Mouse (Mus musculus): ENCODE data around the gene Sik3. TPM values are rescaled to one million over a fixed set of nuclear protein-coding genes. Genes with fewer than 3 reads are reported as not detected.

Sik3 gene
- polyA plus RNA-seq, 1 experiment from 2014 or later, result 9.6 TPM

- ATAC-seq (replicated peaks; ENCODE audit: low FRiP score, low TSS enrichment, low read depth) (no peak), DNase-seq (ENCODE audit: low spot score) (no peak)
- no peak overlapping the region for H3K4me2 ChIP-seq (ENCODE audit: low read length)
- H3K4me1 ChIP-seq (replicated peaks; ENCODE audit: control insufficient read depth, insufficient read depth, low read length), result no peaks in the 10 kb centered on the region
- H3K27me3 ChIP-seq (replicated peaks; ENCODE audit: control insufficient read depth, insufficient read depth, low read length), result no peaks in the 10 kb centered on the region
- 76% methylated on average over 9 of the region's 9 CpGs for WGBS
- no peak overlapping the region for H3K27ac ChIP-seq (ENCODE audit: low read depth)
- H3K4me3 ChIP-seq (ENCODE audit: low read depth, low read length), result no peak overlapping the region
- peaks cover 58% of the 10 kb centered on the region for H3K36me3 ChIP-seq (ENCODE audit: control insufficient read depth, insufficient read depth, low read length)
- no peaks in the 10 kb centered on the region for H3K9me3 ChIP-seq (ENCODE audit: control insufficient read depth, low read length)
- H3K9ac ChIP-seq (ENCODE audit: low read length), result no peak overlapping the region
Measured at GRCm38 (mm10) chr9:46218176-46218575, 205.6 kb downstream of the Sik3 start.

- ATAC-seq (replicated peaks; ENCODE audit: low FRiP score, low TSS enrichment, low read depth) (no peak), DNase-seq (ENCODE audit: low spot score) (no peak)
- Histone ChIP-seq H3K9me3 (ENCODE audit: control insufficient read depth, low read length) (no peaks in the 10 kb centered on the region), H3K4me3 (ENCODE audit: low read depth, low read length) (no peak overlapping the region), H3K9ac (ENCODE audit: low read length) (no peak overlapping the region), H3K36me3 (ENCODE audit: control insufficient read depth, insufficient read depth, low read length) (peaks cover 44% of the 10 kb centered on the region), H3K4me2 (ENCODE audit: low read length) (no peak overlapping the region), H3K27ac (ENCODE audit: low read depth) (no peak overlapping the region), H3K27me3 (replicated peaks; ENCODE audit: control insufficient read depth, insufficient read depth, low read length) (no peaks in the 10 kb centered on the region), H3K4me1 (replicated peaks; ENCODE audit: control insufficient read depth, insufficient read depth, low read length) (no peaks in the 10 kb centered on the region)
- 85% methylated on average over 6 of the region's 6 CpGs for WGBS
Measured at GRCm38 (mm10) chr9:46223090-46223489, 210.5 kb downstream of the Sik3 start.

GRCm38 (mm10) chr9:46224101-46224500 is 211.5 kb downstream of the Sik3 start:
- 71% methylated on average over 3 of the region's 3 CpGs for WGBS
- Histone ChIP-seq H3K27me3 (replicated peaks; ENCODE audit: control insufficient read depth, insufficient read depth, low read length) (no peaks in the 10 kb centered on the region), H3K4me1 (replicated peaks; ENCODE audit: control insufficient read depth, insufficient read depth, low read length) (no peaks in the 10 kb centered on the region), H3K4me3 (ENCODE audit: low read depth, low read length) (no peak overlapping the region), H3K9me3 (ENCODE audit: control insufficient read depth, low read length) (no peaks in the 10 kb centered on the region), H3K4me2 (ENCODE audit: low read length) (no peak overlapping the region), H3K9ac (ENCODE audit: low read length) (no peak overlapping the region), H3K36me3 (ENCODE audit: control insufficient read depth, insufficient read depth, low read length) (peaks cover 42% of the 10 kb centered on the region), H3K27ac (ENCODE audit: low read depth) (no peak overlapping the region)
- ATAC-seq (replicated peaks; ENCODE audit: low FRiP score, low TSS enrichment, low read depth) (no peak), DNase-seq (ENCODE audit: low spot score) (no peak)

GRCm38 (mm10) chr9:46224945-46225660 is 212.5 kb downstream of the Sik3 start:
- 0 out of 2 replicates have a peak, but pooled peaks cover under 1% of the 10 kb centered on the region for H3K4me1 ChIP-seq (replicated peaks; ENCODE audit: control insufficient read depth, insufficient read depth, low read length)
- DNase-seq (ENCODE audit: low spot score) (no peak), ATAC-seq (replicated peaks; ENCODE audit: low FRiP score, low TSS enrichment, low read depth) (no peak)
- no peak overlapping the region for H3K27ac ChIP-seq (ENCODE audit: low read depth)
- no peak overlapping the region for H3K4me3 ChIP-seq (ENCODE audit: low read depth, low read length)
- no peaks in the 10 kb centered on the region for H3K27me3 ChIP-seq (replicated peaks; ENCODE audit: control insufficient read depth, insufficient read depth, low read length)
- no peak overlapping the region for H3K4me2 ChIP-seq (ENCODE audit: low read length)
- H3K9ac ChIP-seq (ENCODE audit: low read length), result no peak overlapping the region
- H3K36me3 ChIP-seq (ENCODE audit: control insufficient read depth, insufficient read depth, low read length), result peaks cover 32% of the 10 kb centered on the region
- WGBS, result 61% methylated on average over 5 of the region's 5 CpGs
- no peaks in the 10 kb centered on the region for H3K9me3 ChIP-seq (ENCODE audit: control insufficient read depth, low read length)

GRCm38 (mm10) chr9:46227064-46227614 is 214.5 kb downstream of the Sik3 start:
- no peak overlapping the region for H3K9ac ChIP-seq (ENCODE audit: low read length)
- H3K9me3 ChIP-seq (ENCODE audit: control insufficient read depth, low read length), result no peaks in the 10 kb centered on the region
- H3K27me3 ChIP-seq (replicated peaks; ENCODE audit: control insufficient read depth, insufficient read depth, low read length), result no peaks in the 10 kb centered on the region
- no peak for DNase-seq (ENCODE audit: low spot score)
- peaks cover 13% of the 10 kb centered on the region for H3K36me3 ChIP-seq (ENCODE audit: control insufficient read depth, insufficient read depth, low read length)
- H3K27ac ChIP-seq (ENCODE audit: low read depth), result no peak overlapping the region
- WGBS, result 80% methylated on average over 3 of the region's 3 CpGs
- no peak overlapping the region for H3K4me2 ChIP-seq (ENCODE audit: low read length)
- 0 out of 2 replicates have a peak, but pooled peaks cover 7% of the 10 kb centered on the region for H3K4me1 ChIP-seq (replicated peaks; ENCODE audit: control insufficient read depth, insufficient read depth, low read length)
- no peak for ATAC-seq (replicated peaks; ENCODE audit: low FRiP score, low TSS enrichment, low read depth)
- no peak overlapping the region for H3K4me3 ChIP-seq (ENCODE audit: low read depth, low read length)

GRCm38 (mm10) chr9:46228491-46228890 is 215.9 kb downstream of the Sik3 start, which contains the start of gene Apoa1:
Apoa1 (plus strand) TSS chr9:46228580.
- 0 out of 2 replicates have a peak, but pooled peaks cover 7% of the 10 kb centered on the region for H3K4me1 ChIP-seq (replicated peaks; ENCODE audit: control insufficient read depth, insufficient read depth, low read length)
- H3K4me3 ChIP-seq (ENCODE audit: low read depth, low read length), result no peak within 1 kb of the TSS
- H3K9me3 ChIP-seq (ENCODE audit: control insufficient read depth, low read length), result no peaks in the 10 kb centered on the region
- DNase-seq (ENCODE audit: low spot score) (no peak), ATAC-seq (replicated peaks; ENCODE audit: low FRiP score, low TSS enrichment, low read depth) (no peak)
- peak within 1 kb of the TSS; percentile 89; the same call in 1 of the 2 replicates for H3K4me2 ChIP-seq (ENCODE audit: low read length)
- 41% methylated on average over 9 of the region's 9 CpGs for WGBS
- no peak within 1 kb of the TSS for H3K27ac ChIP-seq (ENCODE audit: low read depth)
- no peaks in the 10 kb centered on the region for H3K27me3 ChIP-seq (replicated peaks; ENCODE audit: control insufficient read depth, insufficient read depth, low read length)
- H3K36me3 ChIP-seq (ENCODE audit: control insufficient read depth, insufficient read depth, low read length), result 0 out of 2 replicates have a peak, but pooled peaks cover 5% of the 10 kb centered on the region
- no peak within 1 kb of the TSS for H3K9ac ChIP-seq (ENCODE audit: low read length)

GRCm38 (mm10) chr9:46229573-46230449 is 217.2 kb downstream of the Sik3 start:
- Histone ChIP-seq H3K9ac (ENCODE audit: low read length) (peak overlapping the region; percentile 50), H3K27ac (ENCODE audit: low read depth) (peak overlapping the region; percentile 22; the same call in 1 of the 2 replicates), H3K9me3 (ENCODE audit: control insufficient read depth, low read length) (no peaks in the 10 kb centered on the region), H3K4me1 (replicated peaks; ENCODE audit: control insufficient read depth, insufficient read depth, low read length) (0 out of 2 replicates have a peak, but pooled peaks cover 7% of the 10 kb centered on the region), H3K36me3 (ENCODE audit: control insufficient read depth, insufficient read depth, low read length) (no peaks in the 10 kb centered on the region), H3K27me3 (replicated peaks; ENCODE audit: control insufficient read depth, insufficient read depth, low read length) (no peaks in the 10 kb centered on the region), H3K4me3 (ENCODE audit: low read depth, low read length) (peak overlapping the region; percentile 48), H3K4me2 (ENCODE audit: low read length) (peak overlapping the region; percentile 89)
- peak; percentile 87 for DNase-seq (ENCODE audit: low spot score)
- ATAC-seq (replicated peaks; ENCODE audit: low FRiP score, low TSS enrichment, low read depth), result peak; percentile 84
- WGBS, result 15% methylated on average over 37 of the region's 37 CpGs

GRCm38 (mm10) chr9:46230450-46230975 is 217.9 kb downstream of the Sik3 start:
- 10% methylated on average over 13 of the region's 13 CpGs for WGBS
- Histone ChIP-seq H3K27ac (ENCODE audit: low read depth) (peak overlapping the region; percentile 22; the same call in 1 of the 2 replicates), H3K27me3 (replicated peaks; ENCODE audit: control insufficient read depth, insufficient read depth, low read length) (no peaks in the 10 kb centered on the region), H3K9ac (ENCODE audit: low read length) (peak overlapping the region; percentile 50), H3K4me2 (ENCODE audit: low read length) (peak overlapping the region; percentile 89), H3K4me1 (replicated peaks; ENCODE audit: control insufficient read depth, insufficient read depth, low read length) (0 out of 2 replicates have a peak, but pooled peaks cover 7% of the 10 kb centered on the region), H3K36me3 (ENCODE audit: control insufficient read depth, insufficient read depth, low read length) (no peaks in the 10 kb centered on the region), H3K9me3 (ENCODE audit: control insufficient read depth, low read length) (no peaks in the 10 kb centered on the region), H3K4me3 (ENCODE audit: low read depth, low read length) (peak overlapping the region; percentile 48)
- DNase-seq (ENCODE audit: low spot score) (peak; percentile 71), ATAC-seq (replicated peaks; ENCODE audit: low FRiP score, low TSS enrichment, low read depth) (0 out of 2 replicates have a peak, but pooled peaks have one; percentile 7)

All from intestine, embryonic 14.5 days (tissue).